Mouse (Mus musculus) layer of hippocampus, postnatal 25 days (tissue): ENCODE data around the gene Pak2. TPM values are rescaled to one million over a fixed set of nuclear protein-coding genes. Genes with fewer than 3 reads are reported as not detected.

ENCODE experiments used
- DNase-seq, 2 experiments: peaks; one replicate each; pipeline ENCODE4 v3.0.0; 2022; ENCODE audit warnings: mixed read lengths in 2 of 2, low spot score in 1 of 2; ENCODE audit errors: extremely low spot score in 1 of 2
- total RNA-seq, 2 experiments: library from RNA; stranded (reverse); gene quantifications; 2 replicates each; pipeline ENCODE4 v1.2.3; 2021

Pak2 gene
- total RNA-seq = 10 to 100 TPM; 29.9 to 30.6 TPM

DNA sequence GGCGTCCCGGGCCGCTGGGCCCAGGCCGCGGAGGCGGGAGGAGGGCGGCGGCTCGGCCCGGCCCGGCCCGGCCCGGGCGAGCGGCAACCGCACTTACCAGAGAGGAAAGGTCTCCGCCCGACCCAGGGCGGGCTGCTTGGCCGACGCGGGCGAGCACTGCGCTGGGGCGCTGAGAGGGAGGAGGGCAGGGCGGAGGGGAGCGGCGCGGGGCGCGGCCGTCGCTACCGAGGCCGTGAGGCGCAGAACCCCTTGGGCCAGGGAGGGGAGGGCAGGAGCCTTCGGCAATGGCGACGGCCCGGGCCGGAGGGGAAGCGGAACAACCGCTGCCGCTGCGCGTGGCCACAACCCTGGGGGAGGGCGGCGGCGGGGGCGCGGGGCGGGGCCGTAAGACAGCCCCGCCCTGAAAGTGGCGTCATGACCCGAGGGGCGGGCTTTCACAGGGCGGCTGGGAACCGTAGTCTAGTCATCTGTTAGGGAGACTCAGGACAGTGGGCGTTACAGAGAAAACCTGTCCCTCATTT lies at the start of gene Pak2:
Gene Pak2, minus strand, starts transcription at position 352 of the 521 bp plus-strand sequence.
- DNase-seq = peak; percentile 70 to 72

DNA sequence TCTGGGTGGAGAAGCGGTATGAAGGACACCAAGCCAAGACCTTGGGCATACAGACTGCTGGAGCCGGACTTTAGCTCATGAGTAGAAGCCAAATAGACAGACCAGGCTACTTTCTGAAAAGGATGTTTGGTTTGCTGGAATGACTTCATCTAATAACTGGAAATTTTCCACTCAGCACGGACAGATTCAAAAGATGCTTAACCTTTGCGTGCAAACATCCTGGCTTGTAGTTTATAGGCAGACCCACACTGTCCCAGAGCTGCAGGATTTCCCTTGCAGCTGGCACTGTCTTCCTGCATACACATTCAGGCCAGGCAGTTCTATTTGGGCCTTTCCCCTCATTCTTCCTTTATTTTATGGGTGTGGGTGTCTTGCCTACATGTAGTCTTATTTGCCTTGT lies 47.9 kb upstream of the Pak2 start:
- DNase-seq = no peak

DNA sequence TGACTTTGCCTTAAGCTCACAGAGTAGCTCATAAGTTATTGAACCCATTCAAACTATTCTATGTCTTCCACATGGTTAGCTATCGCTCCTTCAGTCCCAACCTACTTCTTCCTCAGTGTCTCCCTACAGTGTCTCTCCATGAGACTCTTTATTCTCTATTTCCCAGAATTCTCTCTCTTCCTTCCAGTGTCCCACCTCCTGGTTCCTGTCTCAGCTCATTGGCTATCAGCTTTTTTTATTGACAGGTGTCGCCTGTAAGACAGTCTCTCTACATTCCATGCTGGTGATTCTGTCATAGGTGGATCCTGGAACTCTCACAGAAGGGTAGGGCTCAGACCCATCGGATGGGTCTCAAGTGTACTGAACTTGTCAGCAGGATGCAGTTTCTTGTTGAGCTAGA lies 46.2 kb upstream of the Pak2 start:
- DNase-seq = no peak

DNA sequence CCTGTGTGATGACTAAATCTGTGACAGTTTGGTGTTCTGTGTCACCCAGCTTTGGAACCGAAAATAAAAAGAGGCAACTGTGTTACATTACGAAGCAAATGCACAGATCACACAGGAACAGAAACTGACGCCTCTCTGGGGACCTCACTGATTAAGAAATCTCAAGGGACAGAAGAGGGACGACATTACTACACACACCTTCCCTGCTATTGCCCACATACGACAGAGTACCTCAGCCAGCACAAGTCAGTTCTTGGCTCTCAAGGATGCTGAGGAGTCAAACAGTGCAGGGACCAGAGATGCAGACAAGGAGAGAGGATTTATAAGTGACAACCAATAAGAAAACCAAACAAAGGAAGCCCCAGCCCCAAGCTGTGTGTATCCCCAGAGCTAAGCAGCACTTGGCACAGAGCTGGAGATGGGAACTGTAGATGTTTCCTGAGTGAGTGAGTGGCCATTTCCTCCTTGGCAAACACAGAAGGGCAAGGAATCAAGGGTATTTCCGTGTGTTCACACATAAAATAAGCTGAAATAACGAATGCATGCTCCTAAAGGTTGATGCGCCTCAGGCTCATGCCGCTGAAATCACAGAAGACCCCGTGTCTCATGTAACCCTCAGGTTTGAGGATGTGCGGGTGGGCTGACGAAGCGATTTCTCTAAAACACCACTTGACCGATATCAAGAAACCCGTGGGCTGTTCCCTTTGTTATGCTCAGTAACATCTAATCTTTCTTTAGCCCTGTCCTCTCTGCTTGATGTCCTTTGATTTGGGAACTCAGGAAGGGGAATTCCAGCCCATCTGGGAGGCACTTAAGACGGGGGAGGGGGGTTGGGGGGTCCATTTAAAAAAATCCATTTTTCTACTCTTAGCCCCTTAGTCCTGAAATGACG lies 45.5 kb upstream of the Pak2 start:
- no peak for DNase-seq

DNA sequence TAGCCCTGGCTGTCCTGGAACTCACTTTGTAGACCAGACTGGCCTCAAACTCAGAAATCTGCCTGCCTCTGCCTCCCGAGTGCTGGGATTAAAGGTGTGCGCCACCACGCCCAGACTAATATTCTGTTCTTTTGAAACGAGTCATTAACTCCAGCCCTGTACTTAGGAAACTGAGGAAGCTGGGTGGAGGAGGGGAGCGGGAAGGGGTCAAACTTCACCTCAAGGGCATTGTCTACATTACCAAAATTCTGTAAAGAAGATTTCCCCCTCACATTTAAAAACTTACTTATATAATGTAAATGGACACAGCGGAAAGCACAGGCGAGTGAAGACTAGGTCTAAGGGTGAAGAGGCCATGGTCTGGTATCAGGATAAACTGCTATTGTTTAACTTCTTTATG lies 44.9 kb upstream of the Pak2 start:
- DNase-seq = no peak

DNA sequence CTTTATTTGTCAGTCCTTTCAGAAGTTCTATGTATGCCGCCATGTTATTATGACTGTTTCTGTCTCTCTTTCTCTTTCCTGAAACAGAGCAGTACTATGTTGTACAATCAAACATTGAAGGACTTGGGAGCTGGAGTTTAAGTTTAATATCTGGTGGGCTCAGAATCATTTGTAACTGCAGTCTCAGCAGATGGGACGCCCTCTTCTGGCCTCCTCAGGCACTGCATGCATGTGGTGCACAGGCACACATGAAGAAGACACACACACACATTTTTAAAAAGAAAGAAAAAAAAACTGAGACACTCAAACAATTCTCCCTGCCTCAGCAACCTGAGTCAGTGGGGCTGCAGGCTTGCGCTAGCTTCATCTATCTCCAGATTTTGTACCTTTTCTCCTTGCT lies 41.3 kb upstream of the Pak2 start:
- no peak for DNase-seq

DNA sequence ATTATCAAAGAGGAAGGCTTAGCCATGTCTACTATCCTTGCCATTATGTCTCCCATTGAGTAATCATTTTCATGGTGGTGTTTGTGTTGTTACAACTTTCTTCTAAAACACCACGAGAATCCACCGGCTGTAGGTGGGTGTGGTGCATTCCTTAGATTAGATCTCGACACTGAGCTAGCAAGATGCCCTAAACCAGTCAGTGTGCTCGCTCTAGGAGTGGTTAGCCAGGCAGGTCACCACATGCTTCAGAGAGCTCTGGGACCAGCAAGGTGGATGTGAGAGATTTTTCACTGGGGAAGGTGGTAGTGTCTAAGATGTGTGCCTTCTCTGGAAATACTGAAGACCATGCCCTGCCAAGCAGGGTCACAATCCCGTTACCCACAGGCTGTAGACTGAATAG lies 37.0 kb upstream of the Pak2 start:
- no peak for DNase-seq

DNA sequence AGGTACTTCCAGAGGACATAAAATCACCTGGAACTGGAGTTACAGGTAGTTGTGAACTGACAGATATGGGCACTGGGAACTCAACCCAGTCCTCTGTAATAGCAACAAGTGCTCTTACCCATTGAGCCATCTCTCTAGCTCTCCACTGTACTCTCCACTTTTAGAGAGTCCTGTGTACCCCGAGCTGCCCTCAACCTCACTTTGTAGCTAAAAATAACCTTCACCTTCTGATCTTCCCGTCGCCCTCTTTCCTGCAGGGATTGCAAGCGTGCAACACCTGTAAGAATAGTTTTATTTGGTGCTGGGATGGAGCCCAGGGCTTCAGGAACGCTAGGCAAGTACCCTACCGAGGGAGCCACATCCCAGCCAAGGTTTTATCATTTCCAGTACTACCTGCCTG lies 36.6 kb upstream of the Pak2 start:
- DNase-seq = no peak

DNA sequence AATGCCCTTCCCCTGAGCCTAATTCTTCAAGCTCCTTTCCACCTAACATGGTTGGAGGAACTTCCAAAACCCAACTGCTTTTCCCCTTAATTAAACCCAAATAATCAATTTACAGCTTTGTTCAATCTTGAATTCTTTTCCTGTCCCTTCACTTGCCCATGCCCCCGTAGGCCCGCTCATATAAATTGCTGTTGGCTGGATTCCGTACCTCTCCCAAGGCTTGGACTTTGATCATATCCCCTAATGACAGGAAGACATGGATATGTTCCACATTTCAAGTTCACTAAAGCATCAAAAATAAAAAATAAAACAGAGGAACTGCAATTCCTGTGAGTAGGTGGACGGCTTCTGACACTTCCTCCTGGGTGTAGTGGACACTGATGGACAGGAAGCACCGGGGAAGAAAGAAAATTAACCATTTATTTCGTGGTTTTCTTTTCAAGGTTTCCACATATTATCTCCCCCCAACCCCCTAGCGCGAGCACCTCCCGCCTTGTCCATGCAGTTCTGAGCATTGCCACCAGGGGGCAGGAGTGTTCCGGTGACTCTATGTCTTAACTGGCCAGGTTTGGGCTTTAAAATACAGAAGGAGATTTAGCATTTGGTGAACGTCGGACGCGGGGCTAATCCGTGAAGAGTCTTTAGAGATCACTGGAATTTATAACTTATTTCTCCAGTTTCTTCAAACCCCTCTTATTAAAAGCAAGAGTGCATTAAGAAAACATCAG lies 36.0 kb upstream of the Pak2 start:
- peak; percentile 93 to 98 for DNase-seq

DNA sequence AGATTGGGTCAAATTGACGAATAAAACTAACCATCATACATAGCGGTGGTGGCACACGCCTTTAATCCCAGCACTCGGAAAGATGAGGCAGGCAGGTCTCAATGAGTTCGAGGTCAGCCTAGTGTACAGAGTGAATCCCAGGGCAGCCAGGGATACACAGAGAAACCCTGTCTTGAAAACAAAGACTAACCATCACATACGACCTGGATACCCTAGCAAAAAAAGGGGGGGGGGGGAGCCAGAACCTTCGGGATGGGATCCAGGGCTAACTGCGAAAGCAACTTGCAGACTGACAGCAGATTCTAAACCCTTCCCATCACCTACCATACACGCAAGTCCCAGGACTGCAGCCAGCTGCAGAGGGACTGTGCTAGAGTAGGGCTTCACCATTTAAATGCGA lies 35.3 kb upstream of the Pak2 start:
- DNase-seq = no peak

DNA sequence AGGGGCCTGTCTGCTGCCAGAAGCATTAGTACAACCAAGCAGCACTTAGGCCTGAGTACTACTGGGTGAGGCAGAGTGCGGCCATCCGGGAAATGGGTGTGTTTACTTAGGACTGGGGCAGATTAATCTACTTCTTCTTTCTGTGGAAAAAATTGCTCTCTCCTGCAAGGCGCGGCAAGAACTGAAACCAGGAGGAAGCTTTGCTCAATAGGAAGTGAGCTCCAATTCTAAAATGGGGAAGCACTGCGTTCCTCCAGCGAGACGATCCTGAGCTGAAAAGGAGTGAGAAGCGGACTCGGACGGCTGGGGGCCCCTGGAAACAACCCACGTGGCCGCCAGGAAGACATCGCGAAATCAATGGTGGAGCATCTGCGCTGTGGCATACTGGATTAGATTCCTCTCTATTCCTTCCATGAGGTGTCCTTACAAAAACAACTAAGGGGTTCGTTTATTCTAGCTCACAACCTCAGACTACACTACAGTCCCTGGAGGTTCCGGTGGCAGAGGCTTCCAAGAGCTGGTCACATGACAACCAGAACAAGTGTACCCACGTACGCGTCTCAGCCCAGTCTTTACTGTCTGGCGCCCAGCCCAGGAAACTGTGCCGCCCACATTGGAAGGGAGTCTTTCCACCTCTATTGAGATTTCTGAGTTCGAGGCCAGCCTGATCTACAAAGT lies 34.5 kb upstream of the Pak2 start:
- peak; percentile 21 to 46 for DNase-seq

DNA sequence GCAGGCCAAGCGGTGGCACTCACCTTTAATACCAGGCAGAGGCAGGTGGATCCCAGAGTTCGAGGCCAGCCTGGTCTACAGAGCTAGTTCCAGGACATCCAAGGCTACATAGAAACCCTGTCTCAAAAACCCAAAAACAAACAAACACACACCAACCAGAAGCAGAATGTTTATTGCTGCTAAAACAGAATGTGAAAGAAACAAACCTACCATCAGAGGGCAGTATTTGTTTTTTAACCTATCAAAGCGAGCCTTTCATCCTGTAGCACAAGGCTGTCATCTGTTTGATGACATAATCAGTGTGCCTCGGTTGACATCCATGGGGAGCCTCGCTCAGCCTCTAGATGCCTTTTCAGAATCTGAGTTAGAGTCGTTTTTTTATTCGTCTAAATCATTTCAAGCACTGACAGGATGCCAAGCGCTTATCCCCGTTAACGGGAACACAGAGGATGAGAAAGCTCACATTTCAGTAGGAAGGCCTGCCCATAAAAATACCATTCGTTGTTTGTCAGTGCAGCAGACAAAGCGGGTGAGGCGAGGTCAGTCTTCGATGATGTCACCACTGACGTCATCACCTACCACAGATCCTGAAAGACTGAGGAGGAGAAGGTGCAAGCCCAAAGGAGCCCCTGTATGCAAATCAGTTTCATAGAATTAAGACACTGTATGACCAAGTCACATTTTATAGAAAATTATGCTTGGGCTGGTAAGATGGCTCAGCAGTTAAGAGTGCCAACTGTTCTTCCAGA lies 32.0 kb upstream of the Pak2 start:
- no peak for DNase-seq

DNA sequence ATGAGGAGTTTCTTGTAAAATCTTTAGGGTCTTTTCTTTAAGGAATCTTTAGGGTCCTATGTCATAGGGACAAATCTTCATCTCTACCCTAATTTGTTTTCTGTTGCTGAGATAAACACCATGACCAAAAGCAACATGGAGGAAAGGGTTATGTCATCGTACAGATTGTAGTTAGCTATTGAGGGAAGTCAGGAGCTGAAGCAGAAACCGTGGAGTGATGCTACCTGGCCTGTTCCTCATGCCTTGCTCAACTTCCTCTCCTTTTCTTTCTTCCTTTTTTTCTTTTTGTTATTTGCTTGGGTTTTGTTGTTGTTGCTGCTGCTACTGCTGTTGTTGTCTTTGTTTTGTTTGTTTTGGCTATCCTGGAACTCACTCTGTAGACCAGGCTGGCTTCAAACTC lies 29.4 kb upstream of the Pak2 start:
- DNase-seq = no peak

DNA sequence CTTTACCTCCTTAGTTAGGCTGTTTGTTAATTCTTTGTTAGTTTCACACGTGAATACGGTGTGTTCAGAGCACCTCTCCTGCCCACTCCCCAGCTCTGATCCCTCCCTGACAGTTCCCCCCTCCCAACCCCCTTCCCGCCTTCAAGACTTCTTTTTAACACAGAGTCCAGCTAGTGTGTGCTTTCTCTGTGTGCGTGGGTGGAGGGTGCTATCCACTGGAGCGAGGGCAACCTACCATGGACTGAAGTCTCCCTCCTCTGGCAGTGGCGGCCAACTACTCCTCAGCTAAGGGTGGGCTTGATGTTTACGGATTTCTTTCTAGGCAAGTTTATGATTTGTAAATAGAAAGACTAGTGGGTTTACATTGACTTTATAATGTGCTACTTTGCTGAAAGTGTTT lies 29.0 kb upstream of the Pak2 start:
- DNase-seq = no peak

DNA sequence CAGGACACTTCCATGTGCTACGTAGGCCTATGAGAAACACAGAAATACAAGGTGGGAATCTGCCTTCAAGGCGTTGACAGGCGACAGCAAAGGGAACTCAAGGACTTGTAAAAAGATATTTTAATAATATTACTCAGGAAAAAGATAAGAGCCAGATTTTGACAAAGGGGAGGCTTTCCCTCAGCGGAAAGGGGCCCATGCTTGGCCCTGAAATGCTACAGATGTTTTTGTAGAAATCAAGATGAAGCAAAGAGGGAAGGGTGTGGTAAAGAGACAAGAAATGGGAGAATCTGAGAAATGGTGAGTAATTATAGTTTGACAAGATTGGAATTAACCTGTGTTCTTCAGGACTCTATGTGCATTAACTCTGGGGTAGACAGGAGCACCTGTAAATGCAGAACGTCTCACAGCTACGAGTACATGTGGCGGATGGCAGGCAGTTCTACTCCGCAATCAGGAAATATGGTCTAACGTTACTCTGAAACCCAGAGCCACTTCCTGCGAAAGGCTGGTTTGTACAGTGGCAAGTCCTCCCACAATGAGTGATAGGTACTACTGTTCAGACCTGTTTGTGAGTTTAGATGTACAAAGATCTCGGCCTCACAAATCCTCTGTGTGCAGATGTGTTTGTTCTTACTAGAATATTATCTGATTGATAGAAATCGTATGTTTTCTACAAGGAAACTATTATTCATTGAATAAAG lies 28.4 kb upstream of the Pak2 start:
- no peak for DNase-seq

DNA sequence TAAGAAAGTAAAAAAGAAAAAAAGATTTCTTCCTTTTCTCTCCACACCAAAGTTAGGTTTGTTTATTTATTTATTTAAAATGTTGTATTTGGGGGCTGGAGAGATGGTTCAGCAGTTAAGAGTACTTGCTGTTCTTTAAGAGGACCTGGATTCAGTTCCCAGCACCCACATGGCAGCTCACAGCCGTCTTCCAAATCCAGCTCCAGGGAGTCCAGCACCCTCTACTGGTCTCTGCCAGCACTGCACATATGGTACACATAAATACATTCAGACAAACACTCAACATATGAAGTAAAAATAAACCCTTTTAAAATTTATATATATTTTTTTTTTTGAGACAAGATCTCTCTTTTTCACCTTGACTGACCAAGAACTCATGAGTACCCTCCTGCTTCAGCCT lies 26.6 kb upstream of the Pak2 start:
- no peak for DNase-seq

DNA sequence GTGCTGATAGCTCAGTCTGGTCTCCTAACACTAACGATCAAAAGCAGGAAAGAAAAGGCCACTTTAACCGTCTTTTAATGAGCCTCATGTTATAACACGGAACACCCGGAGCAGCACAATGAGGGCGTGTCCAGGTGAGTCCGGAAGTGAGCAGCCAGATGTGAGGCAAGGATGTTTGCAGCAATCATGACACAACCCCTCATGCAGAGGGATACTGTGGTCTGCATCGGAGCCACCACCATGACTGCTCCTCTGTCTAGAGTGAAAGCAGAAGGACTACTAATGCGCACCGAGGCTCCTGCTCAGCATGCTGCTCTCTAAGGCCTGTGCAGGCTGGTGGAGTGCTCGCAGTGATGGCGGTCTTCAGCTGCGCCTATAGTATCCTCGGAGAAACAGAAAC lies 23.2 kb upstream of the Pak2 start:
- no peak for DNase-seq

DNA sequence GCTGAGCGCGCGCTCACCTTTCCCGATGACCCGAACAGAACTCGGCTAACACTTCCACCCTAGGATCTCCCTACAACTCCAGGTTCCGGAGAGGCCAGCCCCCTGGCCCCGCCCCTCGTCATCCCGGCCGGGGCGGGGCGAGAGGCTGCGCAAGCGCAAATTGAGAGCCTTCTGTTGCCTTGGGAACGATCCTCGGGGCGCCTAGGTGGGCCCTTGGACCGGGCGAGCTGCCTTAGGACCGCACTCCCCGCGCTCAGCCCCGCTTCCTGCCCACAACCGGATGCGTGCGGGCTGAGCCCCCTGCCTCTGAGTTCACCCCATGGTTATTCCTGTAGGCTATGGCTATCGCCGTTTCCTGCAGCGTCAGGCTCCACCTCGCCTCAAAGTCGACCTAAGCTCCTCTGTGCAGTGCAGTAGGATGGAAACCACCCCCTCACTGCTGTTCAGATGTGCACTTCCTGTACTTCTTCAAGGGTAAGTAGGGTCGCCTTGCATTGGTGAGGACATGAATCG lies 20.6 kb upstream of the Pak2 start, which contains the start of the genes Pigx and Cep19:
Gene Pigx, minus strand, starts transcription at position 103 of the 513 bp plus-strand sequence.
Gene Cep19, plus strand, starts transcription at position 163 of the 513 bp plus-strand sequence.
- DNase-seq = peak; percentile 73 to 84

DNA sequence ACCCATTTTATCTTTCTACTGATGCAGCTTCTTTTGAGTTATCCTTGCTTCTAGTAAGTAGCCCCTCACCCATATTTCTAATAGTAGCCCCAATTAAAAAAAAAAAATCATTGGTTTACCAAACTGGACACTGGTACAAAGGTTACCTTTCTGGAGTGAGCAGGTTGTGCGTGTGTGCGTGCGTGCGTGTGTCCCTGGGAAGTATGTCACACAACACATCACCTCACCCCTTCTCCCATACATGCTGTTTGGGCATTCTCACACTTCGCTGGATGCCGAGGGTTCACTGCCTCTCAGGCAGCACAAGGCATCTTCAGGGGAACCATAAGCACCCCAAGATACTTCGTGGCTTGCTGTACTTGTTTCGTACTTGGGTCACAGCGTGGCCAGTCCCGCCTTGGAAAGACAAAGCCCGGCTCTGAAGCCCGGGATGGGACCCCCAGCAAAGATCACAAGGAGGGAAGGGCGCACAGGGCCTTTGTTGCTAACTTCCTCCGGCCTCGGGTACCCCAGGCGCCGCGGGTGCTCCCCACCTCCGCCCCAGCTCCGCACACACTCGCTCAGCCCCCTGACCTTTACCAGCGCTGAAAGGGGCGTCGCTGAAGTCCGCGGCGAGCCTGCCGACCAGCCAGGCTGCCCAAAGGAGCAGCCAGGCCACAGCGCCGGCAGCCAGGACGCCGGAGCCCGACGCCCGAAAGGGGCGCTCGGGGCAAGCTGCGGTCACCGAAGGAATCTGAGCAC lies 19.9 kb upstream of the Pak2 start:
- DNase-seq = no peak
